Mouse (Mus musculus) erythroid progenitor cell, adult 5-6 weeks (primary cell): ENCODE results near the gene Prame. TPM values are rescaled to one million over a fixed set of nuclear protein-coding genes. Genes with fewer than 3 reads are reported as not detected.
"Not testable (repeated sequence)": the region's sequence is repeated elsewhere in the genome, so short reads cannot be mapped to it uniquely, and the experiment has no call there.

ENCODE experiments used
- ATAC-seq: replicated peaks from 2 replicates; pipeline ENCODE4 v1.8.0; 2016; ENCODE audit warnings: moderate number of reproducible peaks, mild to moderate bottlenecking, moderate TSS enrichment, inconsistent platforms; ENCODE audit not compliant: poor library complexity, low FRiP score, severe bottlenecking
- total RNA-seq, 2 experiments: library from RNA; stranded (forward) in 1 of 2; stranded (reverse) in 1 of 2; fragments of 150-400 nt in 1 of 2; fragments of 186-747, 209-891 nt in 1 of 2; gene quantifications; 2 replicates each; pipeline versions ENCODE4 v1.2.3 to v1.2.4; 2015 to 2017; ENCODE audit warnings: low replicate concordance in 2 of 2

Gene Prame
- total RNA-seq (2015; ENCODE audit: low replicate concordance) (not detected in 2 replicates), total RNA-seq (2017; ENCODE audit: low replicate concordance) (not detected in 2 replicates)

- ATAC-seq: no peak
These were observed at the start of gene Prame for GRCm38 (mm10) chrX:135627605-135628004. Gene Prame (minus strand): TSS chrX:135627705.

- ATAC-seq: no peak
These were observed 24.8 kb upstream of the Prame start for GRCm38 (mm10) chrX:135652173-135652772.

- ATAC-seq: not testable (repeated sequence)
These were observed 26.0 kb downstream of the Prame start for GRCm38 (mm10) chrX:135601298-135602029.

- no peak for ATAC-seq
These were observed 28.8 kb downstream of the Prame start, which contains the start of gene Nxf7 for GRCm38 (mm10) chrX:135598677-135599076. Gene Nxf7 (minus strand): TSS chrX:135598777.

GRCm38 (mm10) chrX:135598096-135598495, 29.4 kb downstream of the Prame start:
- ATAC-seq: no peak

- ATAC-seq: no peak
These were observed 51.1 kb downstream of the Prame start for GRCm38 (mm10) chrX:135576412-135576811.

GRCm38 (mm10) chrX:135574958-135575628, 52.4 kb downstream of the Prame start:
- ATAC-seq: not testable (repeated sequence)

- ATAC-seq: not testable (repeated sequence)
These were observed 53.1 kb downstream of the Prame start for GRCm38 (mm10) chrX:135574261-135574957.

- not testable (repeated sequence) for ATAC-seq
These were observed 58.0 kb downstream of the Prame start for GRCm38 (mm10) chrX:135569467-135569866.

GRCm38 (mm10) chrX:135564934-135565333, 62.6 kb downstream of the Prame start:
- not testable (repeated sequence) for ATAC-seq

Other genes starting within 250 kb of the Prame start
- gene Gm7903, start 193.9 kb downstream of the Prame start, total RNA-seq (2015; ENCODE audit: low replicate concordance): not detected in 2 replicates
- not detected in 2 replicates for gene Gm7903, start 193.9 kb downstream of the Prame start, total RNA-seq (2017; ENCODE audit: low replicate concordance)
- gene AV320801, start 133.1 kb downstream of the Prame start, total RNA-seq (2015; ENCODE audit: low replicate concordance): not detected in 2 replicates
- not detected in 2 replicates for gene AV320801, start 133.1 kb downstream of the Prame start, total RNA-seq (2017; ENCODE audit: low replicate concordance)
- gene Nxf7, start 28.9 kb downstream of the Prame start, total RNA-seq (2015; ENCODE audit: low replicate concordance): not detected in 2 replicates
- not detected in 2 replicates for gene Nxf7, start 28.9 kb downstream of the Prame start, total RNA-seq (2017; ENCODE audit: low replicate concordance)
- gene Tcp11x2, start 66.1 kb upstream of the Prame start, total RNA-seq (2015; ENCODE audit: low replicate concordance): not detected in 2 replicates
- gene Tcp11x2, start 66.1 kb upstream of the Prame start, total RNA-seq (2017; ENCODE audit: low replicate concordance): not detected in 2 replicates
- not detected in 2 replicates for gene Tmsb15a, start 97.6 kb upstream of the Prame start, total RNA-seq (2015; ENCODE audit: low replicate concordance)
- gene Tmsb15a, start 97.6 kb upstream of the Prame start, total RNA-seq (2017; ENCODE audit: low replicate concordance): not detected in 2 replicates
- gene Armcx5, start 115.0 kb upstream of the Prame start, total RNA-seq (2015; ENCODE audit: low replicate concordance): 6.3 and 10.5 TPM in 2 replicates
- 3.9 and 6.0 TPM in 2 replicates for gene Armcx5, start 115.0 kb upstream of the Prame start, total RNA-seq (2017; ENCODE audit: low replicate concordance)
- gene Gprasp1, start 115.0 kb upstream of the Prame start, total RNA-seq (2015; ENCODE audit: low replicate concordance): 6.3 and 18.4 TPM in 2 replicates
- 6.2 and 6.5 TPM in 2 replicates for gene Gprasp1, start 115.0 kb upstream of the Prame start, total RNA-seq (2017; ENCODE audit: low replicate concordance)
- gene Bhlhb9, start 169.9 kb upstream of the Prame start, total RNA-seq (2015; ENCODE audit: low replicate concordance): 0.72 and 15.1 TPM in 2 replicates
- gene Bhlhb9, start 169.9 kb upstream of the Prame start, total RNA-seq (2017; ENCODE audit: low replicate concordance): 0.08 and 5.4 TPM in 2 replicates
- not detected in 2 replicates for gene Gprasp2, start 211.3 kb upstream of the Prame start, total RNA-seq (2015; ENCODE audit: low replicate concordance)
- gene Gprasp2, start 211.3 kb upstream of the Prame start, total RNA-seq (2017; ENCODE audit: low replicate concordance): not detected in 2 replicates